Mouse (Mus musculus): ENCODE measurements around the gene Zfp870. TPM values are rescaled to one million over a fixed set of nuclear protein-coding genes. Genes with fewer than 3 reads are reported as not detected.

The Zfp870 gene
- polyA plus RNA-seq, 1 experiment from 2014 or later = 1.4 TPM

GRCm38 (mm10) chr17:32830418-32830782, 61.0 kb downstream of the Zfp870 start:
- no peak for ATAC-seq (ENCODE audit: low read depth)
- 22% methylated on average over 3 of the region's 3 CpGs for WGBS (ENCODE audit: insufficient replicate concordance)
- Histone ChIP-seq H3K27me3 (ENCODE audit: control insufficient read depth, insufficient read depth, low read depth, low read length) (no peaks in the 10 kb centered on the region), H3K27ac (ENCODE audit: low read length) (no peak overlapping the region), H3K9ac (ENCODE audit: low read depth, low read length) (no peak overlapping the region), H3K4me1 (ENCODE audit: control insufficient read depth, low read depth, low read length) (no peaks in the 10 kb centered on the region; the same call in none of the 2 replicates), H3K4me2 (ENCODE audit: low read depth, low read length) (peak overlapping the region; percentile 66), H3K36me3 (ENCODE audit: control insufficient read depth, insufficient read depth) (no peaks in the 10 kb centered on the region), H3K9me3 (replicated peaks; ENCODE audit: control insufficient read depth, low read length) (no peaks in the 10 kb centered on the region), H3K4me3 (ENCODE audit: low read depth, low read length) (peak overlapping the region; percentile 72)

- 2% methylated on average over 35 of the region's 35 CpGs for WGBS (ENCODE audit: insufficient replicate concordance)
- ATAC-seq (ENCODE audit: low read depth) = peak; percentile 85
- peak within 1 kb of the TSS; percentile 72 for H3K4me3 ChIP-seq (ENCODE audit: low read depth, low read length)
Measured at GRCm38 (mm10) chr17:32829540-32830417, 61.7 kb downstream of the Zfp870 start, which contains the start of gene Zfp799. Gene Zfp799, minus strand, starts transcription at chr17:32830261.

More at GRCm38 (mm10) chr17:32829540-32830417, 61.7 kb downstream of the Zfp870 start, which contains the start of gene Zfp799:
- no peaks in the 10 kb centered on the region; the same call in none of the 2 replicates for H3K4me1 ChIP-seq (ENCODE audit: control insufficient read depth, low read depth, low read length)
- no peaks in the 10 kb centered on the region for H3K27me3 ChIP-seq (ENCODE audit: control insufficient read depth, insufficient read depth, low read depth, low read length)
- no peaks in the 10 kb centered on the region for H3K9me3 ChIP-seq (replicated peaks; ENCODE audit: control insufficient read depth, low read length)
- peak within 1 kb of the TSS; percentile 66 for H3K4me2 ChIP-seq (ENCODE audit: low read depth, low read length)
- peak within 1 kb of the TSS; percentile 75 for H3K9ac ChIP-seq (ENCODE audit: low read depth, low read length)
- H3K36me3 ChIP-seq (ENCODE audit: control insufficient read depth, insufficient read depth) = no peaks in the 10 kb centered on the region
- H3K27ac ChIP-seq (ENCODE audit: low read length) = no peak within 1 kb of the TSS

Other genes with a start within 250 kb of the Zfp870 start
- gene Cyp4f40, start 232.7 kb downstream of the Zfp870 start, polyA plus RNA-seq (2015; fragmentation: Nextera tagmentation; extraction: Ambion mirVana) = 0.04 TPM in 1 of 2 replicates, not detected in the other
- gene Cyp4f15, start 206.0 kb downstream of the Zfp870 start, polyA plus RNA-seq (2015; fragmentation: Nextera tagmentation; extraction: Ambion mirVana) = 7.1 and 9.0 TPM in 2 replicates
- 7.7 and 8.7 TPM in 2 replicates for gene Zfp871, start 103.4 kb downstream of the Zfp870 start, polyA plus RNA-seq (2015; fragmentation: Nextera tagmentation; extraction: Ambion mirVana)
- gene Zfp811, start 81.7 kb downstream of the Zfp870 start, polyA plus RNA-seq (2015; fragmentation: Nextera tagmentation; extraction: Ambion mirVana) = 0.02 and 0.30 TPM in 2 replicates
- 1.8 and 2.0 TPM in 2 replicates for gene Zfp799, start 61.4 kb downstream of the Zfp870 start, polyA plus RNA-seq (2015; fragmentation: Nextera tagmentation; extraction: Ambion mirVana)
- not detected in 2 replicates for gene Cyp4f14, start 25.7 kb upstream of the Zfp870 start, polyA plus RNA-seq (2015; fragmentation: Nextera tagmentation; extraction: Ambion mirVana)
- 8.0 and 9.6 TPM in 2 replicates for gene Cyp4f13, start 55.8 kb upstream of the Zfp870 start, polyA plus RNA-seq (2015; fragmentation: Nextera tagmentation; extraction: Ambion mirVana)
- gene Zfp472, start 74.2 kb upstream of the Zfp870 start, polyA plus RNA-seq (2015; fragmentation: Nextera tagmentation; extraction: Ambion mirVana) = 3.5 and 4.0 TPM in 2 replicates
- 2.6 and 3.0 TPM in 2 replicates for gene Zfp952, start 101.5 kb upstream of the Zfp870 start, polyA plus RNA-seq (2015; fragmentation: Nextera tagmentation; extraction: Ambion mirVana)
- gene Zfp763, start 141.8 kb upstream of the Zfp870 start, polyA plus RNA-seq (2015; fragmentation: Nextera tagmentation; extraction: Ambion mirVana) = 2.2 and 2.3 TPM in 2 replicates
- gene 4921501E09Rik, start 176.4 kb upstream of the Zfp870 start, polyA plus RNA-seq (2015; fragmentation: Nextera tagmentation; extraction: Ambion mirVana) = not detected in 2 replicates
- 1.1 and 1.4 TPM in 2 replicates for gene Zfp563, start 197.7 kb upstream of the Zfp870 start, polyA plus RNA-seq (2015; fragmentation: Nextera tagmentation; extraction: Ambion mirVana)
- gene Morc2b, start 248.0 kb upstream of the Zfp870 start, polyA plus RNA-seq (2015; fragmentation: Nextera tagmentation; extraction: Ambion mirVana) = not detected in 2 replicates

Measured in liver, embryonic 16.5 days (tissue).